Mouse (Mus musculus) MEL (cell line): ENCODE measurements around the gene Aes. TPM values are rescaled to one million over a fixed set of nuclear protein-coding genes. Genes with fewer than 3 reads are reported as not detected.
A peak's percentile ranks its signal among the peaks of the same experiment; 100 is the strongest.

ENCODE experiments used
- DNase-seq: peaks from one replicate; pipeline ENCODE4 v3.0.0; 2011; ENCODE audit warnings: low read depth, low spot score
- H3K27ac ChIP-seq: 2 replicates; pipeline ENCODE4 v1.5.1; 2012; ENCODE audit warnings: low read depth, mild to moderate bottlenecking, control low read depth, low read length, moderate library complexity; ENCODE audit not compliant: control insufficient read depth
- H3K27me3 ChIP-seq, 2 experiments: fragments of 150-350 bp in 1 of 2; sonication (generic) in 1 of 2; 2 replicates each; pipeline ENCODE4 v1.6.1; 2012; ENCODE audit warnings: low read length in 2 of 2, mild to moderate bottlenecking in 2 of 2, improper control_type of control experiment in 1 of 2, moderate library complexity in 1 of 2; ENCODE audit not compliant: insufficient read depth in 2 of 2, control insufficient read depth in 1 of 2
- H3K36me3 ChIP-seq, 2 experiments: 2 replicates each; pipeline ENCODE4 v1.6.1; 2012 to 2014; ENCODE audit warnings: low read length in 2 of 2, improper control_type of control experiment in 1 of 2, inconsistent platforms in 1 of 2, mild to moderate bottlenecking in 1 of 2; ENCODE audit not compliant: insufficient read depth in 2 of 2, control insufficient read depth in 1 of 2
- H3K4me1 ChIP-seq, 2 experiments: fragments of 150-350 bp in 1 of 2; sonication (generic) in 1 of 2; 2 replicates each; pipeline ENCODE4 v1.6.1; 2012; ENCODE audit warnings: low read length in 2 of 2, improper control_type of control experiment in 1 of 2, mild to moderate bottlenecking in 1 of 2; ENCODE audit not compliant: insufficient read depth in 2 of 2, control insufficient read depth in 1 of 2
- H3K4me3 ChIP-seq, 2 experiments: fragments of 150-350 bp in 1 of 2; sonication (generic) in 1 of 2; 2 replicates each; pipeline ENCODE4 v1.5.1; 2012; ENCODE audit warnings: low read depth in 2 of 2, low read length in 2 of 2, mild to moderate bottlenecking in 2 of 2, moderate library complexity in 2 of 2, control low read depth in 1 of 2, improper control_type of control experiment in 1 of 2; ENCODE audit not compliant: control insufficient read depth in 1 of 2, insufficient read depth in 1 of 2
- H3K79me2 ChIP-seq: 2 replicates; pipeline ENCODE4 v1.6.1; 2012; ENCODE audit warnings: mild to moderate bottlenecking, low read length, moderate library complexity; ENCODE audit not compliant: control insufficient read depth, poor library complexity, insufficient read depth
- H3K9ac ChIP-seq: 2 replicates; pipeline ENCODE4 v1.6.1; 2012; ENCODE audit warnings: low read depth, mild to moderate bottlenecking, control low read depth, low read length, moderate library complexity; ENCODE audit not compliant: control insufficient read depth, poor library complexity, severe bottlenecking
- H3K9me3 ChIP-seq: fragments of 150-350 bp; sonication (generic); replicated peaks from 2 replicates; pipeline ENCODE4 v1.6.1; 2012; ENCODE audit warnings: mild to moderate bottlenecking, low read length, improper control_type of control experiment, moderate library complexity; ENCODE audit not compliant: insufficient read depth
- BHLHE40 ChIP-seq: IDR thresholded peaks from 2 replicates; pipeline ENCODE4 v1.6.1; 2012; ENCODE audit warnings: low read depth, mild to moderate bottlenecking, inconsistent platforms, low read length, improper control_type of control experiment, borderline replicate concordance
- CHD2 ChIP-seq: IDR thresholded peaks from 2 replicates; pipeline ENCODE4 v1.6.1; 2011; ENCODE audit warnings: low read length, improper control_type of control experiment
- E2F4 ChIP-seq: IDR thresholded peaks from 2 replicates; pipeline ENCODE4 v1.6.1; 2011; ENCODE audit warnings: low read depth, low read length, improper control_type of control experiment, borderline replicate concordance
- EP300 ChIP-seq, 2 experiments: IDR thresholded peaks; 2 replicates each; pipeline ENCODE4 v1.6.1; 2011; ENCODE audit warnings: improper control_type of control experiment in 2 of 2, low read length in 2 of 2, low read depth in 1 of 2, mild to moderate bottlenecking in 1 of 2
- ETS1 ChIP-seq: IDR thresholded peaks from 2 replicates; pipeline ENCODE4 v1.6.1; 2012; ENCODE audit warnings: low read depth, mild to moderate bottlenecking, inconsistent platforms, low read length, improper control_type of control experiment, moderate library complexity
- HCFC1 ChIP-seq: IDR thresholded peaks from 2 replicates; pipeline ENCODE4 v1.6.1; 2012; ENCODE audit warnings: low read depth, mild to moderate bottlenecking, inconsistent platforms, low read length, improper control_type of control experiment, moderate library complexity
- KAT2A ChIP-seq: conservative IDR thresholded peaks from 2 replicates; pipeline ENCODE4 v1.6.1; 2012; ENCODE audit warnings: low read depth, low read length, improper control_type of control experiment, inconsistent platforms
- MAFK ChIP-seq: IDR thresholded peaks from 2 replicates; pipeline ENCODE4 v1.6.1; 2011; ENCODE audit warnings: low read depth, mild to moderate bottlenecking, low read length, improper control_type of control experiment, borderline replicate concordance
- MAX ChIP-seq: IDR thresholded peaks from 2 replicates; pipeline ENCODE4 v1.6.1; 2011; ENCODE audit warnings: low read length, improper control_type of control experiment
- MEF2A ChIP-seq: IDR thresholded peaks from 2 replicates; pipeline ENCODE4 v1.6.1; 2014; ENCODE audit warnings: low read depth, mild to moderate bottlenecking, inconsistent platforms, low read length, improper control_type of control experiment; ENCODE audit not compliant: poor library complexity, insufficient replicate concordance, severe bottlenecking; ENCODE audit errors: extremely low read depth
- MYB ChIP-seq: IDR thresholded peaks from 2 replicates; pipeline ENCODE4 v1.6.1; 2011; ENCODE audit warnings: mild to moderate bottlenecking, low read depth, low read length, improper control_type of control experiment
- MYC ChIP-seq: IDR thresholded peaks from 2 replicates; pipeline ENCODE4 v1.6.1; 2011; ENCODE audit warnings: low read depth, mild to moderate bottlenecking, low read length, improper control_type of control experiment, moderate library complexity
- NELFE ChIP-seq: IDR thresholded peaks from 2 replicates; pipeline ENCODE4 v1.6.1; 2011; ENCODE audit warnings: low read depth, low read length, improper control_type of control experiment
- POLR2A ChIP-seq, 2 experiments: IDR thresholded peaks; 2 replicates each; pipeline ENCODE4 v1.6.1; 2011 to 2012; ENCODE audit warnings: low read length in 2 of 2, mild to moderate bottlenecking in 2 of 2, control low read depth in 1 of 2, improper control_type of control experiment in 1 of 2, low read depth in 1 of 2, moderate library complexity in 1 of 2; ENCODE audit not compliant: control insufficient read depth in 1 of 2, insufficient read depth in 1 of 2, poor library complexity in 1 of 2
- POLR2AphosphoS2 ChIP-seq: IDR thresholded peaks from 2 replicates; pipeline ENCODE4 v1.6.1; 2011; ENCODE audit warnings: low read length, improper control_type of control experiment
- POLR2AphosphoS5 ChIP-seq: IDR thresholded peaks from 2 replicates; pipeline ENCODE4 v1.6.1; 2012; ENCODE audit warnings: low read depth, borderline replicate concordance, mild to moderate bottlenecking, inconsistent platforms, low read length, moderate library complexity, mixed read lengths
- RAD21 ChIP-seq: IDR thresholded peaks from 2 replicates; pipeline ENCODE4 v1.6.1; 2011; ENCODE audit warnings: mild to moderate bottlenecking, low read depth, low read length, improper control_type of control experiment
- RCOR1 ChIP-seq: IDR thresholded peaks from 2 replicates; pipeline ENCODE4 v1.6.1; 2012; ENCODE audit warnings: low read depth, mild to moderate bottlenecking, inconsistent platforms, low read length, improper control_type of control experiment
- SIN3A ChIP-seq: IDR thresholded peaks from 2 replicates; pipeline ENCODE4 v1.6.1; 2012; ENCODE audit warnings: low read length, improper control_type of control experiment, inconsistent platforms
- SMC3 ChIP-seq: IDR thresholded peaks from 2 replicates; pipeline ENCODE4 v1.6.1; 2011; ENCODE audit warnings: low read depth, low read length, improper control_type of control experiment
- TCF12 ChIP-seq: IDR thresholded peaks from 2 replicates; pipeline ENCODE4 v1.6.1; 2014; ENCODE audit warnings: low read depth, mild to moderate bottlenecking, inconsistent platforms, low read length, improper control_type of control experiment, moderate library complexity
- UBTF ChIP-seq: IDR thresholded peaks from 2 replicates; pipeline ENCODE4 v1.6.1; 2012; ENCODE audit warnings: low read depth, mild to moderate bottlenecking, inconsistent platforms, low read length, improper control_type of control experiment, moderate library complexity, borderline replicate concordance; ENCODE audit not compliant: insufficient read depth
- USF1 ChIP-seq: IDR thresholded peaks from 2 replicates; pipeline ENCODE4 v1.6.1; 2014; ENCODE audit warnings: low read depth, mild to moderate bottlenecking, inconsistent platforms, low read length, improper control_type of control experiment, moderate library complexity
- USF2 ChIP-seq, 2 experiments: IDR thresholded peaks; 2 replicates each; pipeline ENCODE4 v1.6.1; 2011 to 2012; ENCODE audit warnings: improper control_type of control experiment in 2 of 2, low read length in 2 of 2, borderline replicate concordance in 1 of 2, inconsistent platforms in 1 of 2, low read depth in 1 of 2, mild to moderate bottlenecking in 1 of 2; ENCODE audit not compliant: insufficient read depth in 1 of 2
- ZC3H11A ChIP-seq: IDR thresholded peaks from 2 replicates; pipeline ENCODE4 v1.6.1; 2012; ENCODE audit warnings: low read depth, mild to moderate bottlenecking, inconsistent platforms, low read length, improper control_type of control experiment
- ZMIZ1 ChIP-seq: IDR thresholded peaks from 2 replicates; pipeline ENCODE4 v1.6.1; 2012; ENCODE audit warnings: low read depth, mild to moderate bottlenecking, inconsistent platforms, low read length, improper control_type of control experiment, moderate library complexity
- ZNF384 ChIP-seq: IDR thresholded peaks from 2 replicates; pipeline ENCODE4 v1.6.1; 2012; ENCODE audit warnings: low read depth, mild to moderate bottlenecking, inconsistent platforms, low read length, improper control_type of control experiment
- polyA plus RNA-seq, 2 experiments: library from polyadenylated mRNA; stranded (reverse) in 1 of 2; unstranded in 1 of 2; fragments of >175 nt in 1 of 2; fragments of >200 nt in 1 of 2; gene quantifications; 2 replicates each; pipeline versions ENCODE4 v1.2.1 to v1.2.4; 2012; ENCODE audit warnings: low replicate concordance in 2 of 2, low read depth in 1 of 2; ENCODE audit not compliant: insufficient read length in 2 of 2, insufficient read depth in 1 of 2, missing spikeins in 1 of 2
- total RNA-seq: library from RNA; depleted of rRNA; stranded (reverse); fragments of 300-350 nt; gene quantifications from 2 replicates; pipeline ENCODE4 v1.2.3, GENCODE M21; 2012

Aes gene
- total and polyA plus RNA-seq, 3 experiments, result 197 to 355 TPM; not detected in 1

- peaks cover 3 to 26% of the 10 kb centered on the region in 2 experiments; a peak in 3 of 4 replicates for H3K4me1 ChIP-seq
- no peaks in the 10 kb centered on the region for H3K9me3 ChIP-seq
- H3K27me3 ChIP-seq, result no peaks in the 10 kb centered on the region
- no peaks in the 10 kb centered on the region; the same call in 1 of the 2 replicates for H3K79me2 ChIP-seq
- peak overlapping the region; percentile 88 for H3K9ac ChIP-seq
- peaks cover 0 to 12% of the 10 kb centered on the region in 2 experiments; a peak in 2 of 4 replicates for H3K36me3 ChIP-seq
- no peak for DNase-seq
- TF ChIP-seq POLR2AphosphoS5 (no peak), KAT2A (no peak), POLR2AphosphoS2 (no peak), E2F4 (no peak), CHD2 (no peak), MAX (no peak), ETS1 (no peak)
- TF ChIP-seq, all 39 proteins: peak for 0
- H3K27ac ChIP-seq, result no peak overlapping the region
- peak overlapping the region; percentile 69 to 79; a peak in 3 of 4 replicates for H3K4me3 ChIP-seq
These were observed 11.0 kb downstream of the Aes start for GRCm38 (mm10) chr10:81570238-81570800.

DNA sequence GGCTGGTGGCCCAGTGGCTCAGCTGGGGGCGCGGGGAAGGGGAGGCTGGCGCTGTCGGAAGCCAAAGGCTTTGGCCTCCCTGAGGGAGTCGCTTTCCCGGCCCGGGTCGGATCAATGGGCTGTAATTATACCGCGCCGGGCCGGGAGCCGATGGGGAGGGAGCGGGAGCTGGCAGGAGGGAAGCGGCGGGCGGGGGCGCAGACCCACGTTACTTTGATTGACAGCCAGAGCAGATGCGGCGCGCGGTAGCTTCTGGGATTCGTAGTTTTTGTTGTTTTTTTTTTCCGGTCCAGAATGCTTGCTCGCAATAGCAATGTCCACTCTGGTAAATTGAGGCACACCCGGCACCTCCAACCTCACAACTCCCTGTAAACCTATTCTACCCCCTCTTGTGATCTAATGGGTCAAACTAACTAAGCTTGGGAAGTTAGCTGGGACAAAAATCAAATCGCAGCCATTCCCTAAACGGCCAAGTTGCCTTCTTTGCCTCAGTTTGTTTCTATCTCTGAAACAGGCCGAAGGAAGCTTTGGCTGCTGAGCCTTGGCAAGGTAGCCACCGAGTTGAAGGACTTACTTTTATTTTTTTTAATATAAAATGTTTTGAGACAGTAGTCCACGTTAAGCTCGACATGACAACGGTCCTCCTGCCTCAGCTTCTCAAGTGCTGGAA, 11.7 kb downstream of the Aes start:
- H3K36me3 ChIP-seq, result peaks cover 0 to 12% of the 10 kb centered on the region in 2 experiments; a peak in 2 of 4 replicates
- peaks cover 3 to 30% of the 10 kb centered on the region in 2 experiments; a peak in 3 of 4 replicates for H3K4me1 ChIP-seq
- H3K9ac ChIP-seq, result peak overlapping the region; percentile 88
- TF ChIP-seq NELFE (no peak; the same call in 1 of the 2 replicates), UBTF (no peak), ZC3H11A (no peak), ZMIZ1 (peak; percentile 11; the same call in 1 of the 2 replicates), ETS1 (no peak), POLR2AphosphoS5 (no peak), POLR2AphosphoS2 (no peak), MAFK (no peak), KAT2A (peak; percentile 77; the same call in 1 of the 2 replicates), BHLHE40 (peak; percentile 90), MEF2A (no peak), MYB (no peak), RAD21 (no peak), USF1 (peak; percentile 63), POLR2A (IDR thresholded peaks at IDR 0.05; ENCODE audit: control insufficient read depth in 1 of 2, insufficient read depth in 1 of 2, low read depth in 1 of 2, low read length in 2 of 2, poor library complexity in 1 of 2) (peak in 1 of 2 experiments; percentile 27; a peak in 1 of 4 replicates), E2F4 (no peak), MYC (0 out of 2 replicates have a peak, but pooled peaks have one; percentile 22), USF2 (IDR thresholded peaks at IDR 0.05; ENCODE audit: borderline replicate concordance in 1 of 2, insufficient read depth in 1 of 2, low read depth in 1 of 2, low read length in 2 of 2) (no peak), HCFC1 (peak; percentile 97), EP300 (IDR thresholded peaks at IDR 0.05; ENCODE audit: low read depth in 1 of 2, low read length in 2 of 2) (no peak), SMC3 (no peak), RCOR1 (no peak), CHD2 (no peak), TCF12 (peak; percentile 32; the same call in 1 of the 2 replicates), SIN3A (peak; percentile 47; the same call in 1 of the 2 replicates), ZNF384 (peak; percentile 88)

More for the DNA sequence above, 11.7 kb downstream of the Aes start:
- Histone ChIP-seq H3K27ac (peak overlapping the region; percentile 57), H3K27me3 (no peaks in the 10 kb centered on the region), H3K4me3 (peak overlapping the region; percentile 69 to 79), H3K9me3 (no peaks in the 10 kb centered on the region), H3K79me2 (no peaks in the 10 kb centered on the region; the same call in 1 of the 2 replicates)
- DNase-seq, result peak; percentile 91
